Mouse (Mus musculus) heart, embryonic 10.5 days (tissue): ENCODE measurements around the gene Asb2. TPM values are rescaled to one million over a fixed set of nuclear protein-coding genes. Genes with fewer than 3 reads are reported as not detected.
A peak's percentile ranks its signal among the peaks of the same experiment; 100 is the strongest.

Experiments
- DNase-seq: peaks from one replicate; pipeline ENCODE4 v3.0.0-alpha.2; 2017; ENCODE audit warnings: low spot score
- H3K27ac ChIP-seq: fragments of 300-500 bp; sonication (generic); 2 replicates; pipeline ENCODE4 v1.5.1; 2016; ENCODE audit warnings: mild to moderate bottlenecking
- H3K27me3 ChIP-seq: fragments of 300-500 bp; sonication (generic); 2 replicates; pipeline ENCODE4 v1.6.1; 2016; ENCODE audit warnings: mild to moderate bottlenecking; ENCODE audit not compliant: poor library complexity, insufficient read depth, severe bottlenecking
- H3K36me3 ChIP-seq: fragments of 300-500 bp; sonication (generic); 2 replicates; pipeline ENCODE4 v1.6.1; 2016; ENCODE audit warnings: mild to moderate bottlenecking, moderate library complexity
- H3K4me1 ChIP-seq: fragments of 300-500 bp; sonication (generic); 2 replicates; pipeline ENCODE4 v1.6.1; 2016; ENCODE audit warnings: mild to moderate bottlenecking
- H3K4me3 ChIP-seq: fragments of 300-500 bp; sonication (generic); 2 replicates; pipeline ENCODE4 v1.5.1; 2016; ENCODE audit warnings: mild to moderate bottlenecking, moderate library complexity
- H3K9me3 ChIP-seq: fragments of 300-500 bp; sonication (generic); 2 replicates; pipeline ENCODE4 v1.6.1; 2016; ENCODE audit warnings: mild to moderate bottlenecking, moderate library complexity
- WGBS: fragments of 180-500 bp; shearing (Covaris S2); methylation state at CpG from one replicate; pipeline ENCODE4 v1.1.7; 2016; 5-methylcytosine and 5-hydroxymethylcytosine counted together
- polyA plus RNA-seq: library from polyadenylated mRNA; unstranded; fragments of >200 nt; fragmentation: Nextera tagmentation; extraction: Ambion mirVana; gene quantifications from 2 replicates; pipeline ENCODE4 v1.2.1, GENCODE M21; 2016

The Asb2 gene
- polyA plus RNA-seq, 1 experiment from 2014 or later = 152 TPM

- Histone ChIP-seq H3K36me3 (no peaks in the 10 kb centered on the region), H3K27ac (peak overlapping the region; percentile 84; the same call in 1 of the 2 replicates), H3K4me3 (no peak overlapping the region), H3K4me1 (peaks cover 55% of the 10 kb centered on the region), H3K27me3 (no peaks in the 10 kb centered on the region), H3K9me3 (no peaks in the 10 kb centered on the region)
- DNase-seq = no peak
- 89% methylated on average over 4 of the region's 4 CpGs for WGBS
Observed at GRCm38 (mm10) chr12:103356415-103356748, 581 bp upstream of the Asb2 start.

DNA sequence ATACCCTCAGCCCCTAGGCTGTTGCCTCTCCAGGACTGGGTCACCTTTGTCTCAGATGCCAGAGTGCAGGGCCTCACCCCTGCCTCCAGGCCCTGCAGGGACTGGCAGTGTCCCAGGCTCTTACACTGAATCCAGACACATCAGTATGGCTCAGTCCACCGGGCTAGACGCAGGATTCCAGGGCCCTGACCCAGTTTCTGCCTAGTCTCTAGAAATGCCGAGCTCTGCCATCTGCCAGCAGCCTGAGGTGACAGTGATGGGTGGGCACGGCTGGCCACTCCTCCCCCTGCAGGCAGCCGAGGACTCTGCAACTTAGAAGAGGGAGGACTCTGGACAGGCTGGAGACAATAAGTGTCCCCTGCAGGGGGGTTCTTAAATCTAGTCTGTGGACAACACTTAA lies 2.3 kb downstream of the Asb2 start:
- Histone ChIP-seq H3K4me1 (peaks cover 41% of the 10 kb centered on the region), H3K36me3 (0 out of 2 replicates have a peak, but pooled peaks cover 2% of the 10 kb centered on the region), H3K27ac (peak overlapping the region; percentile 77; the same call in 1 of the 2 replicates), H3K4me3 (peak overlapping the region; percentile 16; the same call in 1 of the 2 replicates), H3K9me3 (no peaks in the 10 kb centered on the region), H3K27me3 (no peaks in the 10 kb centered on the region)
- DNase-seq = peak; percentile 89
- WGBS = 8% methylated on average over 5 of the region's 5 CpGs

GRCm38 (mm10) chr12:103352735-103353134 lies 3.1 kb downstream of the Asb2 start:
- 87% methylated on average over 6 of the region's 6 CpGs for whole genome bisulfite sequencing
- H3K27me3 ChIP-seq = no peaks in the 10 kb centered on the region
- no peak for DNase-seq
- H3K27ac ChIP-seq = peak overlapping the region; percentile 77
- no peaks in the 10 kb centered on the region for H3K9me3 ChIP-seq
- peaks cover 44% of the 10 kb centered on the region for H3K4me1 ChIP-seq
- no peak overlapping the region for H3K4me3 ChIP-seq
- H3K36me3 ChIP-seq = 0 out of 2 replicates have a peak, but pooled peaks cover 2% of the 10 kb centered on the region

GRCm38 (mm10) chr12:103348506-103348905 lies 7.3 kb downstream of the Asb2 start:
- WGBS = 5% methylated on average over 3 of the region's 3 CpGs

DNA sequence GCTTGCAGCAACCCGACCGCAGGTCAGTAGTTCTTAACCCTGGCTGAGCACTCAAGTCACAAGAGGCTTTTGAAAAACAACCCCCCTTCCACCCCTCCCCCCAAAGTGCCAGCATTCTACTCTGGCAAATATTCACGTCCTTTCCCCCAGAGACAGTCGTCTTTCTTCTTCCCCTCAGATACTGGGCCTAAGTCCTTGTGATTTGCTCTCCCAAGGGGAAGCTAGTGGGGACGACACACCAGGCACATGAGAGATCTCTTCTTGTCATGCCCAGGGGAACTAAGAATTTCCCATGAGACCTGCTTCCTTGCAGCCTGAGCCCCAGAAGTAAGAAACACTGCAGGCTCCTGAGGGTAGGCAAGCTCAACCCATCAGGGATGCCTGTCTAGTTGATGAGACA lies 8.4 kb downstream of the Asb2 start:
- Histone ChIP-seq H3K4me3 (no peak overlapping the region), H3K27me3 (no peaks in the 10 kb centered on the region), H3K9me3 (no peaks in the 10 kb centered on the region), H3K36me3 (peaks cover 8% of the 10 kb centered on the region; the same call in 1 of the 2 replicates), H3K4me1 (peaks cover 31% of the 10 kb centered on the region), H3K27ac (peak overlapping the region; percentile 52; the same call in 1 of the 2 replicates)
- DNase-seq = no peak
- 35% methylated on average over 5 of the region's 5 CpGs for WGBS

More at GRCm38 (mm10) chr12:103348506-103348905, 7.3 kb downstream of the Asb2 start:
- H3K9me3 ChIP-seq = no peaks in the 10 kb centered on the region
- no peak overlapping the region for H3K4me3 ChIP-seq
- peak; percentile 86 for DNase-seq
- peak overlapping the region; percentile 52; the same call in 1 of the 2 replicates for H3K27ac ChIP-seq
- H3K4me1 ChIP-seq = peaks cover 36% of the 10 kb centered on the region
- H3K27me3 ChIP-seq = no peaks in the 10 kb centered on the region
- H3K36me3 ChIP-seq = peaks cover 8% of the 10 kb centered on the region; the same call in 1 of the 2 replicates

GRCm38 (mm10) chr12:103346945-103347344 lies 8.9 kb downstream of the Asb2 start:
- peak overlapping the region; percentile 23 for H3K27ac ChIP-seq
- DNase-seq = no peak
- no peak overlapping the region for H3K4me3 ChIP-seq
- H3K4me1 ChIP-seq = peaks cover 31% of the 10 kb centered on the region
- 73% methylated on average over 8 of the region's 8 CpGs for WGBS
- peaks cover 8% of the 10 kb centered on the region; the same call in 1 of the 2 replicates for H3K36me3 ChIP-seq
- H3K9me3 ChIP-seq = no peaks in the 10 kb centered on the region
- H3K27me3 ChIP-seq = no peaks in the 10 kb centered on the region

GRCm38 (mm10) chr12:103344934-103345333 lies 10.9 kb downstream of the Asb2 start:
- Histone ChIP-seq H3K4me1 (peaks cover 49% of the 10 kb centered on the region), H3K4me3 (no peak overlapping the region), H3K27ac (no peak overlapping the region), H3K36me3 (peaks cover 6% of the 10 kb centered on the region; the same call in 1 of the 2 replicates), H3K9me3 (no peaks in the 10 kb centered on the region), H3K27me3 (no peaks in the 10 kb centered on the region)
- no peak for DNase-seq
- WGBS = 80% methylated on average over 7 of the region's 7 CpGs

DNA sequence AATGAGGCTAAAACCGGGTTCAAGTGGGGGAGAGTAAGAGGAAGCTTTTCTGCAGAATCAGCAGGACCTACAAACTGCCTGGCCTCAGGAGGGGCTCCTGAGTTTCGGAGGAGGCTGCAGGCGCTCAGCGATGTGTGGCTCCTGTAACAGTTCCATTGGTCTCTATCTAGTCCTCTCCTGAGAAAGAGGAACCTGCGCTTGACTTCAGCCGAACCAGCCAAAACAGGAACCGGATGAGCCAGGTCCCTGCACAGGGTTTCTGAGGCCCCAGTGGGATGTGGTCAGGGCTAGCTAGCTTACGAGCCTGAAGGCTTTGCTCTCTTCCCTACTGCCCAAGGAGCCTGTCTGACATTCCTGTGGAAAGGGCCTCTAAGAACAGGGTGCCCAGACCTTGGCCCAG lies 12.3 kb downstream of the Asb2 start:
- no peaks in the 10 kb centered on the region for H3K9me3 ChIP-seq
- DNase-seq = no peak
- H3K36me3 ChIP-seq = peaks cover 6% of the 10 kb centered on the region; the same call in 1 of the 2 replicates
- peaks cover 58% of the 10 kb centered on the region for H3K4me1 ChIP-seq
- WGBS = 72% methylated on average over 8 of the region's 8 CpGs
- no peak overlapping the region for H3K4me3 ChIP-seq
- peak overlapping the region; percentile 56 for H3K27ac ChIP-seq
- no peaks in the 10 kb centered on the region for H3K27me3 ChIP-seq

GRCm38 (mm10) chr12:103341212-103341611 lies 14.6 kb downstream of the Asb2 start:
- Histone ChIP-seq H3K36me3 (peaks cover 6% of the 10 kb centered on the region; the same call in 1 of the 2 replicates), H3K27me3 (no peaks in the 10 kb centered on the region), H3K4me3 (no peak overlapping the region), H3K9me3 (no peaks in the 10 kb centered on the region), H3K4me1 (peaks cover 43% of the 10 kb centered on the region), H3K27ac (no peak overlapping the region)
- no peak for DNase-seq
- whole genome bisulfite sequencing = 79% methylated on average over 5 of the region's 5 CpGs

- peaks cover 60% of the 10 kb centered on the region for H3K4me1 ChIP-seq
- H3K27me3 ChIP-seq = no peaks in the 10 kb centered on the region
- H3K9me3 ChIP-seq = no peaks in the 10 kb centered on the region
- H3K36me3 ChIP-seq = peaks cover 26% of the 10 kb centered on the region
- peak overlapping the region; percentile 69 for H3K4me3 ChIP-seq
- DNase-seq = peak; percentile 91
- peak overlapping the region; percentile 96 for H3K27ac ChIP-seq
- 37% methylated on average over 14 of the region's 14 CpGs for WGBS
Observed at GRCm38 (mm10) chr12:103338162-103338798, 17.5 kb downstream of the Asb2 start.

GRCm38 (mm10) chr12:103336766-103337165 lies 19.0 kb downstream of the Asb2 start:
- H3K9me3 ChIP-seq = no peaks in the 10 kb centered on the region
- H3K27ac ChIP-seq = peak overlapping the region; percentile 96
- WGBS = 38% methylated on average over 3 of the region's 3 CpGs
- H3K4me3 ChIP-seq = peak overlapping the region; percentile 69
- H3K36me3 ChIP-seq = peaks cover 40% of the 10 kb centered on the region
- H3K27me3 ChIP-seq = no peaks in the 10 kb centered on the region
- peaks cover 69% of the 10 kb centered on the region for H3K4me1 ChIP-seq
- DNase-seq = peak; percentile 92

DNA sequence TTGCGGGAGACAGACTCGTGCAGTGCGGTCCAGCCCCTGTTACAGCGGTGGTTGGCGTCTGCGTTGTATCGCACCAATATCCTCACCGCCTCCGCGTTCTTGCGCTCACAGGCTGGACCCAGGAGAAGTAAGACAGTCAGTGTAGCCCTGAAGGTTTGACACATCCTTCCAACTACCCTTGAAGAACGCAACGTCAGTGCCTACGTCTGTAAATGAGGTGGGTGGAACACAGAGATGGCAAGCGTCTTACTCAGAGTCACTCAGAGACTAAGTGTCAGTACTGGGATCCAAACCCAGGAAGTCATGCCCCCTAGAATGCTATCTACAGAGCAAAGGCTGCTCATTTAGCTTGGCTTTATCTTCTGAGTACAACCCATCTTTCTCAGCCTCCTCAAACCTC lies 22.4 kb downstream of the Asb2 start:
- Histone ChIP-seq H3K4me1 (peaks cover 71% of the 10 kb centered on the region), H3K4me3 (no peak overlapping the region), H3K9me3 (no peaks in the 10 kb centered on the region), H3K36me3 (peaks cover 73% of the 10 kb centered on the region), H3K27me3 (no peaks in the 10 kb centered on the region), H3K27ac (no peak overlapping the region)
- WGBS = 91% methylated on average over 15 of the region's 15 CpGs
- DNase-seq = no peak

DNA sequence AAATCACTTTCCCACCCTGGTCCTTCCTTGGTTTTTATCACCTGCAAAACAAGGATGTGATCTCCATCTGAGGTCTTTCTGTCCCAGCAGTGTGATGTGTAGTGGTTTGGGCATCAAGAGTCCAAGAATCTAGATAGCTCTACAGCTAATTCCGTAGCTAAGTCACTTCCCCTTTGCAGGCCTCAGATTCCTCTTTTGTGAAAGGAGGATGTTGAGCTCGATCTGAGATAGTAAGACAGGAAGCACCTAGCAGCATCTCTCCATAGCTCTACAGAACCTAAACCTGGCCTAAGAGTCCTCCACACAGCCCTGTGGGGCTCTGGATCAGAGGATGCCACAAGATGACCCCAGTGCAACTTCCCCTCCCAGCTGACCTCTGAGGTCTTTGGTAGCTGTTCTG lies 22.9 kb downstream of the Asb2 start:
- H3K4me3 ChIP-seq = no peak overlapping the region
- peaks cover 79% of the 10 kb centered on the region for H3K36me3 ChIP-seq
- DNase-seq = no peak
- no peak overlapping the region for H3K27ac ChIP-seq
- H3K27me3 ChIP-seq = no peaks in the 10 kb centered on the region
- no peaks in the 10 kb centered on the region for H3K9me3 ChIP-seq
- 71% methylated on average over 2 of the region's 2 CpGs for WGBS
- H3K4me1 ChIP-seq = peaks cover 75% of the 10 kb centered on the region
